Mouse (Mus musculus) ES-Bruce4 (cell line): Measurements from ENCODE around the gene Hoxb4. TPM values are rescaled to one million over a fixed set of nuclear protein-coding genes. Genes with fewer than 3 reads are reported as not detected.

ENCODE experiments used
- H3K27ac ChIP-seq: 2 replicates; pipeline ENCODE4 v1.5.1; 2012; ENCODE audit warnings: low read length, inconsistent platforms; ENCODE audit not compliant: insufficient read depth
- H3K27me3 ChIP-seq: 2 replicates; pipeline ENCODE4 v1.6.1; 2012; ENCODE audit warnings: mild to moderate bottlenecking, low read length, inconsistent platforms; ENCODE audit not compliant: control insufficient read depth, poor library complexity, insufficient read depth, severe bottlenecking
- H3K36me3 ChIP-seq: 2 replicates; pipeline ENCODE4 v1.6.1; 2012; ENCODE audit warnings: inconsistent platforms, mild to moderate bottlenecking, low read length, moderate library complexity; ENCODE audit not compliant: control insufficient read depth, poor library complexity, insufficient read depth, severe bottlenecking
- H3K4me1 ChIP-seq: one replicate; pipeline ENCODE4 v1.8.1; 2011; ENCODE audit warnings: low read length; ENCODE audit not compliant: control insufficient read depth, insufficient read depth
- H3K4me3 ChIP-seq: 2 replicates; pipeline ENCODE4 v1.5.1; 2011; ENCODE audit warnings: low read depth, mild to moderate bottlenecking, low read length
- H3K9ac ChIP-seq: 2 replicates; pipeline ENCODE4 v1.6.1; 2012; ENCODE audit warnings: low read depth, mild to moderate bottlenecking, inconsistent platforms; ENCODE audit not compliant: poor library complexity, severe bottlenecking
- H3K9me3 ChIP-seq: replicated peaks from 2 replicates; pipeline ENCODE4 v1.6.1; 2012; ENCODE audit warnings: mild to moderate bottlenecking, low read length, inconsistent platforms; ENCODE audit not compliant: control insufficient read depth, poor library complexity, insufficient read depth, severe bottlenecking
- CTCF ChIP-seq: IDR thresholded peaks from one replicate; pipeline ENCODE4 v1.8.1; 2011; ENCODE audit warnings: low read depth, low read length
- EP300 ChIP-seq: IDR thresholded peaks from 2 replicates; pipeline ENCODE4 v1.6.1; 2011; ENCODE audit warnings: low read depth, low read length; ENCODE audit not compliant: insufficient read depth
- POLR2A ChIP-seq: IDR thresholded peaks from one replicate; pipeline ENCODE4 v1.8.1; 2011; ENCODE audit warnings: low read length; ENCODE audit not compliant: insufficient read depth
- polyA plus RNA-seq: library from polyadenylated mRNA; stranded (reverse); fragments of >200 nt; gene quantifications from 2 replicates; pipeline ENCODE4 v1.2.4, GENCODE M21; 2011; ENCODE audit warnings: low read depth; ENCODE audit not compliant: missing spikeins, insufficient read depth, insufficient read length

The Hoxb4 gene
- polyA plus RNA-seq, 1 experiment = 0.70 TPM

DNA sequence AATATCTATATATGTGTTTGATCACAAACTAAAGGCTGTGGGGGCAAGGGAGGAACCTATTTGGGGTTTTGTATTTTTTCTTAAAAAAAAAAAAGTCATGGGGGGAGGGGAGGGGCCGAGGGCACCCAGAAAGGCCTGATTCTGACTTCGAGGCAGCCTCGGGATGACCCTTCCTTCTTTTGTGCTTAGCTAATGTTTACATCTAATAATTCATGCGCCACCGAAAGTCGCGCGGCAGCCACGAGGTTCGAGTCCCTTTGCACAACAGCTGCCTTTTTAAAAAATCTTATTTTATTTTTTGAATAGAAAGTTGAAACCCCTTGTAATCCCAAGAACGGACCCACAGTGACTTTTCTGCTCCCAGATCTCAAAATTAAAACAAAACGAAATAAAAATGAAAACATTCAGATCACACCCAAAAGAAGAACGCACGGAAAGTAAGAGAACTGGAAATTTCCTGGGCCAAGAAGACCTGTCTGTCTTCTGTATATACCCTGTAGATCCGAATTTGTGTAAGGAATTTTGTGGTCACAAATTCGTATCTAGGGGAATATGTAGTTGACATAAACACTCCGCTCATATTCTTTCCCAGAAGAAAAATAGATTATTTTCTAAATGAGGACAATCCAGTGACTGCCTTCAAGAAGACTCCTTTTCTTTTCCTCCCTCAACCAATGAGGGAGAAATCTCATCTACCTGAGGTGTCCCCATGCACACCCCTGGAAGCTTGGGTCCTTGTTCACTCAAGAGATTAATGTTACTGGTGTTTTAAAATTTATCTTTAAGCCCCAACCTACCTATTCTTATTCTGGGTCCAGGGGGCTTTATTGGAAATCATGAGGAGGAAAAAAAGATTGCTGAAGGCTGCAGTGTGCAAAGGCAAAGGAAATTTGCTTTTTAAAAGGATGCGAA lies 1.1 kb upstream of the Hoxb4 start:
- Histone ChIP-seq H3K27me3 (peaks cover 69% of the 10 kb centered on the region), H3K36me3 (no peaks in the 10 kb centered on the region), H3K4me1 (no peaks in the 10 kb centered on the region), H3K9me3 (no peaks in the 10 kb centered on the region), H3K27ac (no peak overlapping the region), H3K4me3 (no peak overlapping the region), H3K9ac (no peak overlapping the region)
- no peak for TF ChIP-seq CTCF

DNA sequence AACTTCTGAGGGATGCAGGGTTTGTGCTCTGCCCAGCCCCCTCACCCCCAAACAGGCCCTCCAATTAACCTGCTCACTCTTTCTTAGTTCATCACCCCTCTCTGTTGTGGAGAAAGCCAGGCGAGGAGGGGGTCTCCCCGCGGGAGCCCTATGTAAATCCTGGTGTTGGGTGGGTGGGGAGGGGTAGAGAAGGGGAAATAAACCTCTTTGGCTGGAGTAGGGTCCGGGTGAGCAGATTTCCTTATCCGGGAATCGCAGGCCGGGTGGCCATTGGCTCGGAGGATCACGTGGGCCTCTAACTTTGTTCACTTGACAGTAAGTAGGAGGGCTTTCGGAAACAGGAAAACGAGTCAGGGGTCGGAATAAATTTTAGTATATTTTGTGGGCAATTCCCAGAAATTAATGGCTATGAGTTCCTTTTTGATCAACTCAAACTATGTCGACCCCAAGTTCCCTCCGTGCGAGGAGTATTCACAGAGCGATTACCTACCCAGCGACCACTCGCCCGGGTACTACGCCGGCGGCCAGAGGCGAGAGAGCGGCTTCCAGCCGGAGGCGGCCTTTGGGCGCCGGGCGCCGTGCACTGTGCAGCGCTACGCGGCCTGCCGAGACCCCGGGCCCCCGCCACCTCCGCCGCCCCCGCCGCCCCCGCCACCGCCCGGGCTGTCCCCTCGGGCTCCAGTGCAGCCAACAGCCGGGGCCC lies 452 bp downstream of the Hoxb4 start:
- Histone ChIP-seq H3K9me3 (no peaks in the 10 kb centered on the region), H3K4me1 (no peaks in the 10 kb centered on the region), H3K27me3 (peaks cover 66% of the 10 kb centered on the region), H3K36me3 (no peaks in the 10 kb centered on the region), H3K9ac (peak overlapping the region; percentile 66), H3K27ac (no peak overlapping the region), H3K4me3 (peak overlapping the region; percentile 61)
- TF ChIP-seq EP300 = no peak
- no peak for TF ChIP-seq POLR2A
- no peak for TF ChIP-seq CTCF

DNA sequence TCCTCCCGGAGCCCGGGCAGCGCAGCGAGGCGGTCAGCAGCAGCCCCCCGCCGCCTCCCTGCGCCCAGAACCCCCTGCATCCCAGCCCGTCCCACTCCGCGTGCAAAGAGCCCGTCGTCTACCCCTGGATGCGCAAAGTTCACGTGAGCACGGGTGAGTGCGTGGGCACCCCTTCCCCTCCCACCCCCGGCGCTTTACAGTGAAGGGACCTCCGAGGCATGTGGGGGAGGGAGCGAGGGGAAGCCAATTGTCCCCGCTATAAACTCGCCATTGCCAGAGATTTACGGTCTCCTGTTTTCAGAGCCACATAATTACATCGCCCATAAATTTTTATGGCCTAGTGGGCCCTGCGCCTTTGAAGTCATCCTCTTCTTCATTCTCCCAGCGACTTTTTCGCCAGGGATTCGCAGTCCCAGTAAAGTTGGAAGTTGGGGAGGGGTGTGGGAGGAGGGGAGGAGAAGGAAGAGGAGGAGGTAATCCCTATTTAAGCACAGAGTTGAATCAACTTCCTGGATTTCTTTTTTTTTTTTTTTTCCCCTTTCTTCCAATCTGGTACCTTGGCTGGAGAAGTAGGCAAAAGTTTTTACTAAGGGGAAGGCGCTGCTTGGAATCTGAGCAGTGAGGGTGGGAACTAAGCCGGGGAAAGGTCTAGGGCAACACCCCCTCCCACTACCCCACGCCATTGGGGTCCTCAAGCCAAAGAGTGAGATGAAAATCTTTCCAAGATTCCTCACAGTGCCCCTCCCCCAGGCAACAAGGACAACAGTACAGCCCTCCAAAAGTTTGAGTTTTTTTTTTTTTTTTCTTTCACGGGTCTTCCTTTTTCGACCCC lies 1.2 kb downstream of the Hoxb4 start:
- no peaks in the 10 kb centered on the region for H3K4me1 ChIP-seq
- peak overlapping the region; percentile 44 for H3K4me3 ChIP-seq
- H3K27me3 ChIP-seq = peaks cover 65% of the 10 kb centered on the region
- peak overlapping the region; percentile 66 for H3K9ac ChIP-seq
- no peak for TF ChIP-seq EP300
- no peak for TF ChIP-seq CTCF
- TF ChIP-seq POLR2A = no peak
- no peaks in the 10 kb centered on the region for H3K36me3 ChIP-seq
- no peak overlapping the region for H3K27ac ChIP-seq
- no peaks in the 10 kb centered on the region for H3K9me3 ChIP-seq

DNA sequence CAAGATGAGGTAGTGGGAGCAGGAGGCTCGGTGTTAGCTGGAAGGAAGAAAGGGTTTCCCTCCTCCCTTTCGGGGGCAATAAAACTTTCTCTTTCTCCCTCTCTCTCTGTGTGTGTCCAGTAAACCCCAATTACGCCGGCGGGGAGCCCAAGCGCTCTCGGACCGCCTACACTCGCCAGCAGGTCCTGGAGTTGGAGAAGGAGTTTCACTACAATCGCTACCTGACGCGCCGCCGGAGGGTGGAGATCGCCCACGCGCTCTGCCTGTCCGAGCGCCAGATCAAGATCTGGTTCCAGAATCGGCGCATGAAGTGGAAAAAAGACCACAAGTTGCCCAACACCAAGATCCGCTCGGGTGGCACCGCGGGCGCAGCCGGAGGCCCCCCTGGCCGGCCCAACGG lies 1.8 kb downstream of the Hoxb4 start:
- no peaks in the 10 kb centered on the region for H3K9me3 ChIP-seq
- TF ChIP-seq EP300 (no peak), CTCF (no peak), POLR2A (no peak)
- no peaks in the 10 kb centered on the region for H3K36me3 ChIP-seq
- H3K4me3 ChIP-seq = peak overlapping the region; percentile 37
- peaks cover 59% of the 10 kb centered on the region for H3K27me3 ChIP-seq
- H3K4me1 ChIP-seq = no peaks in the 10 kb centered on the region
- 0 out of 2 replicates have a peak overlapping the region, but pooled peaks have one; percentile 37 for H3K9ac ChIP-seq
- no peak overlapping the region for H3K27ac ChIP-seq

DNA sequence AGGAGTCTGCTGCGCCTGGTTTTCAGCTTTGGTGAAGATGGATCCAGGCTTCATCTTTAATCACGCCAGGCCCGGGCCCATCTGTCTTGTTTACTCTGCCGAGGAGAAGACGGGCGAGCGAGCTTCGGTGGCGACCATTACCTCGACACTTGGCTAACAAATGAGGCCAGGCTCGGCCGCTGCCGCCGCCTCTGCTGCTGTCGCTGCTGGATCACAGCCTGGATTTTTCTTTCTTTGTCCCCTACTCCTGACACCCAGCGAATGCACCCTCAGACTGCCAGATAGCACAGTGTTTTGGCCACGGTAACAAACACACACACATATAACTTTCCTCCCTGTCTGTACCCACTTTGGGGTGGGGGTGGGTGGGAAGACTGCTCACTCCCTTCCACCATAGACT lies 2.6 kb downstream of the Hoxb4 start:
- Histone ChIP-seq H3K27ac (no peak overlapping the region), H3K36me3 (no peaks in the 10 kb centered on the region), H3K9ac (no peak overlapping the region), H3K4me3 (no peak overlapping the region), H3K4me1 (no peaks in the 10 kb centered on the region), H3K9me3 (no peaks in the 10 kb centered on the region), H3K27me3 (peaks cover 60% of the 10 kb centered on the region)
- TF ChIP-seq POLR2A (no peak), CTCF (no peak), EP300 (no peak)
